Mouse (Mus musculus): ENCODE results near the gene Pcsk5.
A peak's percentile ranks its signal among the peaks of the same experiment; 100 is the strongest.

The Pcsk5 gene

GRCm38 (mm10) chr19:17837471-17837859 is at the start of gene Pcsk5:
Gene Pcsk5, minus strand, starts transcription at chr19:17837632.
- DNase-seq = peak; percentile 45

- DNase-seq = no peak
Observed at GRCm38 (mm10) chr19:17875804-17876203, 38.4 kb upstream of the Pcsk5 start.

GRCm38 (mm10) chr19:17874388-17874787 is 37.0 kb upstream of the Pcsk5 start:
- no peak for DNase-seq

GRCm38 (mm10) chr19:17873755-17874154 is 36.3 kb upstream of the Pcsk5 start:
- DNase-seq = no peak

GRCm38 (mm10) chr19:17866317-17866891 is 29.0 kb upstream of the Pcsk5 start:
- DNase-seq = no peak

GRCm38 (mm10) chr19:17860351-17861014 is 23.1 kb upstream of the Pcsk5 start:
- DNase-seq = no peak

- no peak for DNase-seq
Observed at GRCm38 (mm10) chr19:17856741-17857140, 19.3 kb upstream of the Pcsk5 start.

- no peak for DNase-seq
Observed at GRCm38 (mm10) chr19:17848417-17848816, 11.0 kb upstream of the Pcsk5 start.

GRCm38 (mm10) chr19:17845967-17846366 is 8.5 kb upstream of the Pcsk5 start:
- DNase-seq = no peak

GRCm38 (mm10) chr19:17841586-17841985 is 4.2 kb upstream of the Pcsk5 start:
- DNase-seq = no peak

- no peak for DNase-seq
Observed at GRCm38 (mm10) chr19:17839856-17840255, 2.4 kb upstream of the Pcsk5 start.

GRCm38 (mm10) chr19:17836566-17837470 is 614 bp downstream of the Pcsk5 start:
- DNase-seq = peak; percentile 10

GRCm38 (mm10) chr19:17835681-17836565 is 1.5 kb downstream of the Pcsk5 start:
- no peak for DNase-seq

- DNase-seq = no peak
Observed at GRCm38 (mm10) chr19:17834894-17835293, 2.5 kb downstream of the Pcsk5 start.

GRCm38 (mm10) chr19:17831376-17831775 is 6.1 kb downstream of the Pcsk5 start:
- no peak for DNase-seq

GRCm38 (mm10) chr19:17828414-17828813 is 9.0 kb downstream of the Pcsk5 start:
- DNase-seq = no peak

- no peak for DNase-seq
Observed at GRCm38 (mm10) chr19:17826694-17827093, 10.7 kb downstream of the Pcsk5 start.

- DNase-seq = no peak
Observed at GRCm38 (mm10) chr19:17820046-17820445, 17.4 kb downstream of the Pcsk5 start.

GRCm38 (mm10) chr19:17819081-17819480 is 18.4 kb downstream of the Pcsk5 start:
- DNase-seq = peak; percentile 17

GRCm38 (mm10) chr19:17815062-17815461 is 22.4 kb downstream of the Pcsk5 start:
- DNase-seq = no peak

- no peak for DNase-seq
Observed at GRCm38 (mm10) chr19:17813449-17813990, 23.9 kb downstream of the Pcsk5 start.

- no peak for DNase-seq
Observed at GRCm38 (mm10) chr19:17812661-17813060, 24.8 kb downstream of the Pcsk5 start.
